Mouse (Mus musculus) T-cell, adult 2 months (primary cell): ENCODE data around the gene Tex261.

Experiments used
- DNase-seq: peaks from one replicate; pipeline ENCODE4 v3.0.0; 2022; ENCODE audit warnings: low spot score

The Tex261 gene

DNA sequence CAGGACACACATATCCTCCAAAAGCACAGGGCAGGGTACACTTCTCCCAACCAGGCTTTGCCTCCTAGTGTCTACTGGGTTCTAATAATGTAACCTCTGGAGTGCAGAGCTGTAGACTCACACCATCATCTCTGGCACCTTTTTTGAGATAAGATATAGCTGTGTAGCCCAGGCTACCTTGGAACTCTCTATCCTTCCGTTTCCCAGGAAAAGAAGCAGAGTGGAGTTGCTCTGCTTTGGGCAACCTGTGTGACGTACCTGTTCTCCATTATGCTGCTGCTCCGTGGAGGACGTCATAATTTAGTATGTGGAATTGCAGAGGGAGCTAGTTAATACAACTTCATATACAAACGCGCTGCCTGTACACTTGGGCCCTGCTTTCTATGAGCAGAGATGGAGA is 13.3 kb downstream of the Tex261 start, which contains the start of gene Ankrd53:
Ankrd53 (plus strand) TSS at position 301 of the 400 bp plus-strand sequence.
- DNase-seq: no peak

DNA sequence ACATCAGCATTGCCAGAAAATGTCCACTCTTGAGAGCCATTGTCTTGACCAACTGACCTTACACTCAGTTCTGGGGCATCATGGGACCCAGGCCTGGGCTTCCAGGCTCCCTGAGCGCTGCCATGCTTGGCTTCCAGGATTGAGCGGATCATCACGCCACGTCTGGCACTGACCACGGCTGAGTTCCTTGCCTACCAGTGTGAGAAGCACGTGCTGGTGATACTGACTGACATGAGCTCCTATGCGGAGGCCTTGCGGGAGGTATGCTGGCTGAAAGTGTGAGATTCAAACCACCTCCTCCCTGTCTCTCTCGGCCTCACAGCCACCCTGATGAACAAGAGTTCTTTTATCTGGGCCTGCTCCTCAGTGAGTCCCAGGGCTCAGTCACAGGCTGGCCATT is 19.6 kb downstream of the Tex261 start:
- no peak for DNase-seq

DNA sequence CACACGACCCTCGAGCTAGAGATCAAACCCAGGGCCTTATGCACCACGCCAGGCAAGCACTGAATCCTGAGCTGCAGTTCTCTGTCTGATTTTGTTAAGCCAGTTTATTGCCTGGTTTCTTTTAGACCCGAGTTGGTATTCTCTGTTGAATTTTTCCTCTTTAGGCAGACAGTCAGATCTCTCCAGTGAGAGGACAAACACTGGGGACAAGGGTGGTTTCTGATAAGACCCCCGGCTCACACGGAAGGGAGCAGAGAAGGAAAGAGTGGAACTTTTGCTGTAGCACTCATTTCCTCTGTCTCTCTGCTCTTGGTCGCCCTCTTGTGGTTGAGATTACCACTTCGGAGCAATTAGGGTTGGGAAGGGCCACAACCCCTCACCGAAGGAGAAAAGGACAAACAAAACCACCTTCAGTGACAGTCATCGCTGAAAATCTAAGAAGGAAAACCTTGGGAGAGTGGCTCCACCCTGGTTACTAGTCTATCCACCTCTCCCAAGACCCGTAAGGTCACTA is 25.4 kb downstream of the Tex261 start:
- DNase-seq: peak; percentile 35

DNA sequence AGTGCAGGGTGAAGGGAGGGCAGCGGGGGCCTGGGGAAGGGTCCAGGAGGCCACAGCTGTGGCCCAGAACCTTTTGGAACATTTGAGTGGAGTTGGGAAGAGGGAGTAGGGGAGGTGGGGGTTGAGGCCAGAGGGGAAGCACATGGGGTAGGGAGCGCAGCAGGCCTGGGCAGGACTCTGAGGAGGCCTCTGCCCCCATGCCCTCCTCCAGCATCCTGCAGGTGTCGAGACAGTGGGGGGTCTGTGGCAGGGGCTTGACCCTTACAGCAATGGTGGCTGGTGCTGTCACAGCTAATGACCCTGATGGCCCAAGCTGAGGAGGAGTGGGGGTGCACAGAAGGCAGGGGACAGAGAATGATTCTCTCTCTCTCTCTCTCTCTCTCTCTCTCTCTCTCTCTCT is 26.3 kb downstream of the Tex261 start:
- DNase-seq: no peak

DNA sequence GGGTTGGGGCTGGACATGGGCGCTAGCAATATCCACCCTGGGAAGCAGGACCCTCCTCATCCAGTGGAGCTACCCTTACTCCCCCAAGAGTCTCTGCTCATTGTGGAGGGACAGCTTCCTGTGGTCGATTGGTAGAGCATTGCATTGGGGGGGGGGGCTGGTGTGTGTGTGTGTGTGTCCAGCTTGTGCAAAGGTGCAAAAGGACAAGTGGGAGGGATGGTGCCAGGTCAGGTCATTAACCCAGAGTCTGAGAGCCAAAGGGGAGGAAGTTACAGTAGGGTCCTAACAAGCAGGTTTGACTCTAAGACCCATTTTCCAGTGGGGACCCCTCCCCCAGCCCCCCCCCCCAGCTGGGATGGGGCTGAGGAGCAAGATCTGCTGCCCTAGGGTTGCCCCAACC is 30.1 kb downstream of the Tex261 start:
- DNase-seq: no peak

- DNase-seq: no peak
Measured at GRCm38 (mm10) chr6:83744557-83744956, 31.1 kb downstream of the Tex261 start.

- DNase-seq: no peak
Measured at GRCm38 (mm10) chr6:83744126-83744525, 31.5 kb downstream of the Tex261 start.

DNA sequence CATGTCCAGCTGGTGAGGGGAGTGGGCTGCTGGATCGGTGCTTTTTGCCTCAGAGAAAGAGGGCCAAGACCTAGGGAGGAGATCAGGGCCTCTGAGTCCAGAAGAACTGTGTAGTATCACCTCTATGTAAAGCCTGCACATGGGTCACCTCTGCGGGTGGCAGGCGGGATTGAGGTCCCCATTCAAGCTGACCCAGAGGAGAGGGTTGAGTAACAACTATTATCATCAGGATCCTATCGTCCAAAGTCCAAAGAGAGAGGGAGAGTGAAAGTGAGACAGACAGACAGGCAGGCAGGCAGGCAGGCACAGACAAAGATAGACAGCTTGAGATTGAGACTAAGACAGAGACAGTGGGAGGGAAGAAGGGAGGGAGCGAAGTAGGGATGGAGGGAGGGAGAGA is 32.4 kb downstream of the Tex261 start:
- no peak for DNase-seq

GRCm38 (mm10) chr6:83742761-83743160 is 32.9 kb downstream of the Tex261 start, which contains the start of gene Atp6v1b1:
Atp6v1b1 (plus strand) TSS chr6:83742990.
- no peak for DNase-seq

- DNase-seq: no peak
Measured at GRCm38 (mm10) chr6:83738596-83738995, 37.0 kb downstream of the Tex261 start.

GRCm38 (mm10) chr6:83737311-83737710 is 38.3 kb downstream of the Tex261 start:
- DNase-seq: no peak

DNA sequence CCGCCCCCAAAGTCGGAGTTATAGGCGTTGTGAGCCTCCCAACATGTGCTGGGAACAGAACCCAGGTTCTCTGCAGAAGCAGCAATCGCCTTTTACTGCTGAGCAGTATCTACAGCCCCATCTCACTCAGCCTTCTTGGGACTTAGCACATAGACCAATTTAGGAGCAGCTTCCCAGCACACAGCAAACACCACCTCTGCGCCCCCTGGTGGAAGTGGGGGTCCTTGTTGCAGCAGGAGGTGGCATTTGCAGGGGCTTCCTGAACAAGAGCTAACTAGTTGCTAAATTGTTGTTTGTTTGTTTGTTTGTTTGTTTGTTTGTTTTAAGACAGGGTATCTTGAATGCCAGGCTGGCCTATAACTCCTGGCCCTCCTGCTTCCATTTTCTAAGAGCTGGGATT is 44.5 kb downstream of the Tex261 start:
- DNase-seq: peak; percentile 66

- DNase-seq: no peak
Measured at GRCm38 (mm10) chr6:83729350-83729970, 46.2 kb downstream of the Tex261 start.

GRCm38 (mm10) chr6:83728488-83728887 is 47.1 kb downstream of the Tex261 start:
- DNase-seq: peak; percentile 23

DNA sequence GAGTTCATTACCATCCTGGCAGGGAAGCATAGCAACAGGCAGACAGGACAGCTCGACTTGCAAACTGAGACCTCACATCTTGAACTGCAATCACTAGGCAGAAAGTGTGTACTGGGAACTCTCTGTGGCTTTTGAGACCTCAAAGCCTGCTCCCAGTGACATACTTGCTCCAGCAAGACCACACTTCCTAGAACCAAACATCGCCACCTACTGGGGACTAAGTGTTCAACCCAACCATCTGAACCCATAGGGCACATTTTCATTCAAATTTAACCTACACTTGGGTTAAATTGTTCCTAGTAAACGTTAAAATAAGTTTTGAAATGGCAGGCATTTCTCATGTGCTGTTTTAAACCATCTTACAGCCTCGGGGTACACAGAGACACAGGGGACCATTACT is 48.4 kb downstream of the Tex261 start:
- no peak for DNase-seq

DNA sequence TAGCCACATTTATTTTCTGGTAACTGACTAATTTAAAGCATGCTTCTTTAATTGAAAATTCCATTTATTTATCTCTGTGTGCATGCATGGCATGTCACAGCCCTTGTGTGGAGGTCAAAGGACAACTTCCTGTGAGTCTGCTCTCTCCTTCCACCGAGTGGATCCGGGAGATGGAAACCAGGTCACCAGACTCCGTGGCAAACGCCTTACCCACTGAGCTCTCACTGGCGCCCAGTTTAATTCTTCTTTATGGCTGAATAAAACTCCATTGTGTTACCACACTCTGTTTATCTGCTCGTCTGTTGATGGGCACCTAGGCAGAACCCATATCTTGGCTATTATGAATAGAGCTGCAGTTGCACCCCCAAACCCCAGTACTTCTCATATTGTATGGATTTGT is 53.1 kb downstream of the Tex261 start:
- DNase-seq: no peak
